Mouse (Mus musculus): ENCODE results near the gene Cend1.

- TF ChIP-seq CTCF (IDR thresholded peaks at IDR 0.05; ENCODE audit: low read depth) (no peak), EP300 (IDR thresholded peaks at IDR 0.05; ENCODE audit: low read depth) (no peak; the same call in 1 of the 2 replicates)
Observed at GRCm38 (mm10) chr7:141420030-141420702, 9.1 kb downstream of the Cend1 start.
